Mouse (Mus musculus) cerebellum, postnatal 4 days (tissue): Measurements from ENCODE around the gene Hpd.

Experiments used
- DNase-seq, 2 experiments: peaks; one replicate each; pipeline ENCODE4 v3.0.0; 2022; ENCODE audit warnings: low spot score in 2 of 2, mixed read lengths in 1 of 2

The Hpd gene

DNA sequence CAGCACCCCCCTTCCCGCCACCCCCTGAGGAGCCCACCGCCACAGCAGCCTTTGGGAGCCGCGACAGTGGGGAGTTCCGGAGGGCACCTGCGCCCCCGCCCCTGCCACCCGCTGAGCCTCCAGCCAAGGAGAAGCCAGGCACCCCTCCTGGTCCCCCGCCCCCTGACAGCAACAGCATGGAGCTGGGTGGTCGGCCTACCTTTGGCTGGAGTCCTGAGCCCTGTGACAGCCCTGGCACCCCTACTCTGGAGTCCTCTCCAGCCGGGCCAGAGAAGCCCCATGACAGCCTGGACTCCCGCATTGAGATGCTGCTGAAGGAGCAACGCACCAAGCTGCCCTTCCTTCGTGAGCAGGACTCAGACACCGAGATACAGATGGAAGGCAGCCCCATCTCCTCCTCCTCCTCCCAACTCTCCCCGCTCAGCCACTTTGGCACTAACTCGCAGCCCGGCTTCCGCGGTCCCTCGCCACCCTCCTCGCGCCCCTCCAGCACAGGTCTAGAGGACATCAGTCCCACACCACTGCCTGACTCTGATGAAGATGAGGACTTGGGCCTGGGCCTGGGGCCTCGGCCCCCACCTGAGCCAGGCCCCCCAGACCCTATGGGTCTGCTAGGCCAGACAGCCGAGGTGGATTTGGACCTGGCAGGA lies 34.3 kb downstream of the Hpd start:
- DNase-seq = no peak

DNA sequence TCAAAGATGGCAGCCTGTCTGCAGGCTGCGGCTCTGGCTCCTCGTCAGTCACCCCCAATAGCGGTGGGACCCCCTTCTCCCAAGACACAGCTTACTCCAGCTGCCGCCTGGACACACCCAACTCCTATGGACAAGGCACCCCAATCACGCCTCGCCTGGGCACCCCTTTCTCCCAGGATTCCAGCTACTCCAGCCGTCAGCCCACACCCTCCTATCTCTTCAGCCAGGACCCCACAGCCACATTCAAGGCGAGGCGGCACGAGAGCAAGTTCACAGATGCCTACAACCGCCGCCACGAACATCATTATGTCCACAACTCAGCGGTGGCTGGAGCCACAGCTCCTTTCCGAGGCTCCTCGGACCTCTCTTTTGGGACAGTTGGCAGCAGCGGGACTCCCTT lies 35.0 kb downstream of the Hpd start:
- DNase-seq = no peak

DNA sequence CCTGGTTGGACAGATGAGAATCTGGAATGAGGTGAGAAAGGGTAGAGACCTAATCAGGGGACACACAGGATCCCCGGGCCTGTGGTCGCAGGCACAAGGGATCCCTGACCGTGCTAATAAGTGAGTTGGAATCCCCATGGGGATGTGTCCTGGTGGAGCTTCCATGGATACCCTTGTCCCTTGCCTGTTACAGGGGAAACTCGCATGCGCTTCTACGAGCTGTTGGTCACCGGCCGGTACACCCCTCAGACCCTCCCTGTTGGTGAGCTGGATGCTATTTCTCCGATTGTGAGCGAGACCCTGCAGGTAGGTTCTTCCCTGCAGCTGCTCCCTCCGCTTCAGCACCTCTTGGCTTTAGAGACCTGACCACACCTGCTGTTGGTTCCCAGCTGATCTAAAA lies 36.2 kb downstream of the Hpd start:
- DNase-seq = no peak

GRCm38 (mm10) chr5:123144746-123145590 lies 37.6 kb downstream of the Hpd start:
- no peak for DNase-seq

- no peak for DNase-seq
Measured at GRCm38 (mm10) chr5:123143971-123144745, 38.4 kb downstream of the Hpd start.

- no peak for DNase-seq
Measured at GRCm38 (mm10) chr5:123143251-123143970, 39.1 kb downstream of the Hpd start.

DNA sequence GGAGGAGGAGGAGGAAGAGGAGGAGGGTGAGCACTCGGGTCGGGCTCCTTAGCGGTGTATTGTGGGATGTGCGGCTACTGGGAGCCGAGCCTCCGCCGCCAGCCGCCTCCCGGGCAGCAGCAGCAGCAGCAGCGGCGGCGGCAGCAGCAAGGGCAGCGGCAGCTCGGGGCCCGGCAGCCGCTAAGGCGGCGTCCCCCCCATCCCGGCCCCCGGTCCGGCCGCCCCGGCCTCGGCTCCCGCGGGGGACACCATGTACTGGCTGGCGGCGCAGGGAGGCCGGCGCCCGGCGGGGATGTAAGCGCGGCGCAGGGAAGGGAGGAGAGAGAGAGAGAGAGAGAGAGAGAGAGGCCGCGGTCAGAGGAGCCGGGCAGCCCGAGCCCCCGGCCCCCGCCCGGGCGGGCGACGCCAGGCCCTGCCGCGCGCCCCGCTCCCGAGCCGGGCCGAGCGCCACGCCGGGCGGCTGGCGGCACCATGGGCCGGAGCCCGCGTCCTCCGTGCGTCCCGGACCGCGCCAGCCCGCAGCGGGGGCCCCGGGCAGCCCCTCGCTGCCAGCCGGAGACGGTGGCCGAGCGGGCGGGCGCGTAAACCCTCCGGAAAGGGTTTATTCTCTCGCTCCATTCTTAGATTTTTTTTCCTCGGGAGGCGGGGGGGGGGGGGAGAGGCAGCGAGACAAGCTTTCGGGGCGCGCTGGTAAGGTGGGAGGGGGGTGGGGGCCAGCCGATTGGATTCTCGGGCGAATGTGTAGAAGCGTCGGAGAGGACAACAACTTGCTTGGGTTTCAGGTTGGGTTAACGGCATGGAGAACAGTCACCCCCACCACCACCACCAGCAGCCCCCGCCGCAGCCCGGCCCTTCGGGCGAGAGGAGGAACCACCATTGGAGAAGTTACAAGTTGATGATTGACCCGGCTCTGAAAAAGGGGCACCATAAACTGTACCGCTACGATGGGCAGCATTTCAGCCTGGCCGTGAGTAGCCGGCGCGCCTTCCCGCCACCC lies 40.1 kb downstream of the Hpd start, which contains the start of gene Setd1b:
Gene Setd1b (plus strand): TSS at position 33 of the 997 bp plus-strand sequence.
- DNase-seq = no peak

DNA sequence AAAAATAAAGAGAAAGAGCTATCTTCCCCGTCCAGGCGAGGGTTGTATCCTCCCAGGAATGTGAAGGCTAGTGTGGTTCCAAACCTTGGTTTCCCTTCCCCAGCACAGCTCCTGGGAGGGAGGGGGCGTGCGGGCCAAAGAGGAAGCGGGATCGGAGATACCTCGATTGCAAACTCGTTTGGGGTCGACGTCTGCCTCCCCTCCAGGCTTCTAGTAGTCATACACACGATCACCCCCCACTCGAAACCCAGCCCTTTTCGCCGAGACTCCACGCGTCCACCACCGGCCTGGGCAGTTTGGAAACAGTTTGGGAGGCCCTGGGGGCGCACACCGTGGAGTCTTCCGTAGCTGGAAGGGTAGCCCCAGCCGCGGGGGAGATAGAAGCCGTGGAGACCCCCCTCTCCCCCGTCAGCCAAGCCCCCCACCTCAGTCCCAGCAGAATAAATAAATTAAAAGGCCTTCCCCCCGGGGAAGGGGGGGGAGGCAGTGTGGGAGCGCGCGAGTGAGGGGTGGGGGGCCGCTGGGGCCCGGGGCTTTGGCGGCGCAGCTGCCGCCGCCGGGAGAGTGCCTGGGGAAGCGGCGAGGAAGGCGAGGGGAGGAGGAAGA lies 40.9 kb downstream of the Hpd start:
- peak in 1 of 2 experiments; percentile 65 for DNase-seq

- DNase-seq = peak; percentile 75 to 90
Measured at GRCm38 (mm10) chr5:123140694-123141554, 41.6 kb downstream of the Hpd start.

DNA sequence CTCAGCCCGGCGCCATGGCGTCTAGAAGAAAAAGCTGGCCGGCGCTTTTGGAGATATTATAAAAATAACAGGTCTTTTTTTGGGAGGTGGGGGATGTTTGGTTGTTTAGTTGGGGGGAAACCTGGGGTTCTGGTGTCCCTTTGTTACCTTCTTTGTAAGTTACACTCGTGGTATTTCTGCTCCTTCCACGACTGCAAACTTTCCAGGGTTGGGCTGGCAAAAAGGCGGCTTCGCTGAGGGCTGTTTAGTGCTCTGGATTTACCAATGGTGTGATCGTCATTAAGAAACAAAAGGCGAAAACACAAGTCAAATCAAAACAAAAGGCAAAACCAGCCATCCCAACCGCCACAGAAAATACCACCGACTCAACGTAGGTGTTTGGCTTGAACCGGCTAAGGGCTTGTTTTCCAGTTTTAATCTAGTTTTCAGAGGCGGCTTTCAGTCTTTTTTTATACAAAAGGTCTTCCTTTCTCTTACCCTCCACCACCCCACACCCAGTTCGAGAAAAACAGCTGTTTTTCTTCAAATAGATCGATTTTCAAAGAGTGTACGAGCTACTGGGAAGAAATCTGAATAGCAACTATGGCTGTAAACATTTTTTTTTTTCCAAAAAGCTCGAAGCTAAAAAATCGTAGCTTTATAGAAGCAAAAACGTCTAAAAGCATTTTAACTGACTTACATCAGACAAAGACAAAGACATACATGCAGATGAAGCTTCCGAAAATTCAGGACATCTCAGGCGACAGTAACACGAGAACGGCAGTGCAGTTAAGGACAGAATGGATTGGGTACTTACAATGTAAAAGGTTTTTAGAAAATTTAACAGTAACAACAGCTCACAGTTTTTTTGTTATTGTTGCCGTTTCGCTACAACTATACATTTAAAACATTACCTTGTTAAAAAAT lies 42.6 kb downstream of the Hpd start:
- no peak for DNase-seq

- peak in 1 of 2 experiments; percentile 76 for DNase-seq
Measured at GRCm38 (mm10) chr5:123138953-123139721, 43.4 kb downstream of the Hpd start.

DNA sequence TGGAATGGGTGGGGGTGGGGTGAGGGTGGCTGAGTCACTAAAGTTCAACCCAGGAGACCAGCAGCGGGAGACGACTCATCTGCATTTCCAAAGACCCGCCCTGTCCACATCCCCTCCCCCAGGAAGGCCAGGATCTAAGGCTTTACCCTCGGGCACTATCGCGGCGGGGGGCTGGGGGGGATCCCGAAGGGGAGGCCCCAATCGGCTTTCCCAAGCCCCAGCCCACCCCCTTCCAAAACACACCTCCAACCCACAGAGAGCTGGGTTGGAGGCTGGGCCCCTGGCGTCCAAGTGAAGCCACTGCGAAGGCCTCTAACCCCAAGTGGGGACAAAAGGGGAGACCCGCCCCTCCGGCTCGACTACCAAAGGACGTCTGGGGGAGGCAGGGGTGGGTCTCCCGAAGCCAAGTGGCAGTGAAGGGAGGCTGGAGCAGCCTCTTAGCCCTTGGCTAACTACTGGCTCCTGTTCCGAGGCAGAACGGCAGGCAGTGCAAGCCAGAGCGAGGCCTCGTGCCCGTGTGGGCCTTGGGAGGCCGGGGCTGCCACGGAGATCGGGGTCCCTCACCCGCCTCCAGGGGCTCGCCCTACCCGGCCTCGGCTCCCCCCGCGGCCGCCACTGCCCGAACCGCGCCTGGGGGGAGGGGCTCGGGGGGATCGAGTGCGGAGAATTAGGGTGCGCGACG lies 44.2 kb downstream of the Hpd start:
- peak in 1 of 2 experiments; percentile 57 for DNase-seq

DNA sequence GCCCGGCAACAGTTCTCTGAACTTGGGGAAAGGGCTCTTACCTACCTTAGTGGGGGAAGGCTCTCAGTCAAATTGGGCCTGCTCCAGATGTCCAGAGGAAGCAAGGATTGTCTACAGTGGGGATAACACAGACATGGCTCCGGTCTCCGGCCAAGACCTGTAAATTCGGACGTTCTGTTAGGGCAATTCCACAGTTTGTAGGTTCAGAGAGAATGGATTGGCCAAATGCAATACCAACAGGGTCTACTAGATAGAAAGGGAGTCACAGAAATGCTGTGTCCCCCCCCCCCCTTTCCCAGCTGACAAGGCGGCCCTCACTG lies 44.7 kb downstream of the Hpd start:
- no peak for DNase-seq

- peak in 1 of 2 experiments; percentile 74 for DNase-seq
Measured at GRCm38 (mm10) chr5:123137044-123137909, 45.2 kb downstream of the Hpd start.

DNA sequence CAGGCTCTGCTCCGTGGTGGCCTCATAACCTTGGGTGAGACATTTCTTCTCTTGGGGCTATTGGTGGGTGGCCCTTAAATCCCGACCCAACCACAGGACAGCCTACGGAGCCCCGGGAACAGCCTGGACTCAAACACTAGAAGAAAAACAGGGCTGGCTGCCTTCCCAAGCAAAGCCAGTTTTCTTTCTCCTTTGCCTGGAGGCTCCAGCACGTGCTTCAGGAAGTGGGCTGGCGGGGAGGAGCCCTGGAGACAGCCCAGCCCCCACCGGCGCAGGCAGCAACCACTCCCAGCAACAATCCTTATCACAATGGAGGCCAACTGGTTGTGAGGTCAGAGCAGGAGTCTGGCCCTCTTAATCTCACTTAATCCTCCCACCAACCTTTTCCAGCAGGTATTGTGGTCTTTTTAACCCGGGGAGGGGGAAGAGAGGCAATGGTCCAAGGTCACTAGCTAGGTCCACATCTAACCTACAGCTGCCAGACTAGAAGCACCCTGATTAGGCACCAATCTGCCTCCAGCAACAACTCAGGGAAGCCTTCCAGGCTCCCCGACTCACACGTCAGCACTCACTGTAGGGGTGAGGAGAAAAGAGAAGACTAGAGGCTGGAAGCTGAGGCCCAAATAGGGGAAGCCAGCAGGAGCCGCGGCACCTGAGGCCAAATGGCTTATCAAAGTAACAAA lies 46.0 kb downstream of the Hpd start:
- peak in 1 of 2 experiments; percentile 79 for DNase-seq
